Mouse (Mus musculus): ENCODE data around the gene Mbnl2. TPM values are rescaled to one million over a fixed set of nuclear protein-coding genes. Genes with fewer than 3 reads are reported as not detected.

The Mbnl2 gene
- total and polyA plus RNA-seq, 3 experiments = 5.6 to 8.6 TPM; not detected in 1

DNA sequence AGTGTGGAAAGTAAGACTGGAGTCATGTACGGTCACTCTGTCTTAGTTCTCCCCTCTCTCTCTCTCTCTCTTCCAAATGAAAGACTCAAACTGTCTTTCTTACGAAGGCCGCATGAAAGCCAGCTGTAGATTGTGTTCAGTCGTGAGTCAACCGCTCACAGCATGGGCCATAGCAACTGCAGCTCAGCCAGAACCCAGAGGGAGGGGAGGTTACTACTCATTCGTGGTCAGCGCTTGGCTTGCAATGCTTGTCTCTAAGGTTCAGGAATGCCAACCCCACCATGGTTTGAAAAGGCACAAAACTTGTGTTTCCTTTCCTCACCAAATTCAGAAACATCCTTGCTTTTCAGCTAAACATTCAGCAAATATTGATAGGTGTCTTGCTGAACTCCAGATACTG is 178.8 kb downstream of the Mbnl2 start:
- H3K27ac ChIP-seq (ENCODE audit: control insufficient read depth, low read depth, low read length) = no peak overlapping the region
- DNase-seq (ENCODE audit: low read depth, low spot score) = no peak
- H3K4me3 ChIP-seq (ENCODE audit: control insufficient read depth in 1 of 2, insufficient read depth in 1 of 2, low read depth in 2 of 2, low read length in 2 of 2) = no peak overlapping the region
- no peak overlapping the region for H3K9ac ChIP-seq (ENCODE audit: control insufficient read depth, low read depth, low read length, poor library complexity, severe bottlenecking)
- H3K36me3 ChIP-seq (ENCODE audit: control insufficient read depth in 1 of 2, insufficient read depth in 2 of 2, low read length in 2 of 2) = no peaks in the 10 kb centered on the region
- TF ChIP-seq USF2 (IDR thresholded peaks at IDR 0.05; ENCODE audit: borderline replicate concordance in 1 of 2, insufficient read depth in 1 of 2, low read depth in 1 of 2, low read length in 2 of 2) (no peak), JUND (IDR thresholded peaks at IDR 0.05; ENCODE audit: low read depth, low read length) (no peak), GABPA (IDR thresholded peaks at IDR 0.05; ENCODE audit: low read depth, low read length) (no peak), GATA1 (IDR thresholded peaks at IDR 0.05; ENCODE audit: low read depth, low read length) (no peak), MAX (IDR thresholded peaks at IDR 0.05; ENCODE audit: low read length) (no peak)
- no peaks in the 10 kb centered on the region for H3K4me1 ChIP-seq (ENCODE audit: control insufficient read depth in 1 of 2, insufficient read depth in 2 of 2, low read length in 2 of 2)
- no peaks in the 10 kb centered on the region for H3K27me3 ChIP-seq (ENCODE audit: control insufficient read depth in 1 of 2, insufficient read depth in 2 of 2, low read length in 2 of 2)
- H3K79me2 ChIP-seq (ENCODE audit: control insufficient read depth, insufficient read depth, low read length, poor library complexity) = no peaks in the 10 kb centered on the region
- H3K9me3 ChIP-seq (replicated peaks; ENCODE audit: insufficient read depth, low read length) = no peaks in the 10 kb centered on the region

DNA sequence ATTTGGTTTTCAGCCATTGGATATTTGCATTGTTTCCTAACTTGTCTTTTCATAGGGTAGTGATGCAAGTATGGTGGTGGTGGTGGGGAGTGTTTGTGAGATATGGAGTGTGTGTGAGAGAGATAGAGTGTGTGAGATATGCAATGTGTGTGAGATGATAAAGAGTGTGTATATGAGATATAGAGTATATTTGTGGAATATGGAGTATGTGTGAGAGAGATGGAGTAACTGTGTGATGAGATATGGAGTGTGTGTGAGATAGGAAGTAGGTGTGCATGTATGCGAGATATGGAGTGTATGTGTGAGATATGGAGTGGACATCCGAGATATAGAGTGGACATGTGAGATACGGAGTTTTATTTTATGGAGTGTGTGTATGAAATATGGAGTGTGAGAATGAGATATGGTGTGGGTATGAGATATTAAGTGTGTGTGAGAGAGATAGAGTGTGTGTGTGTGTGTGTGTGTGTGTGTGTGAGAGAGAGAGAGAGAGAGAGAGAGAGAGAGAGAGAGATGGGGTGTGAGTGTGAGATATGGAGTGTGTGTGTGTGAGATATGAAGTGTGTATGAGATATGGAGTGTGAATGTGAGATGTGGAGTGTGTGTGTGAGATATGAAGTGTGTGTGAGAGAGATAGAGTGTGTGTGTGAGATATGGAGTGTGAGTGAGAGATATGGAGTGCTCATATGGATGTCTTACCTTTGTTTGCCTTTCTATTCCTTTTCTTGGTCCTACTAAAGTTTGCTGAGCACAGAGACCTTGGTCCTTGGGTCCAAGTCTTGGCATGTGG is 188.7 kb downstream of the Mbnl2 start:
- no peak for DNase-seq (ENCODE audit: low read depth, low spot score)
- H3K79me2 ChIP-seq (ENCODE audit: control insufficient read depth, insufficient read depth, low read length, poor library complexity) = no peaks in the 10 kb centered on the region
- H3K27ac ChIP-seq (ENCODE audit: control insufficient read depth, low read depth, low read length) = no peak overlapping the region
- H3K9me3 ChIP-seq (replicated peaks; ENCODE audit: insufficient read depth, low read length) = no peaks in the 10 kb centered on the region; the same call in 1 of the 2 replicates
- TF ChIP-seq SIN3A (IDR thresholded peaks at IDR 0.05; ENCODE audit: low read length) = no peak
- no peak for TF ChIP-seq TCF12 (IDR thresholded peaks at IDR 0.05; ENCODE audit: low read depth, low read length)
- no peak overlapping the region for H3K4me3 ChIP-seq (ENCODE audit: control insufficient read depth in 1 of 2, insufficient read depth in 1 of 2, low read depth in 2 of 2, low read length in 2 of 2)
- H3K27me3 ChIP-seq (ENCODE audit: control insufficient read depth in 1 of 2, insufficient read depth in 2 of 2, low read length in 2 of 2) = no peaks in the 10 kb centered on the region
- no peaks in the 10 kb centered on the region for H3K36me3 ChIP-seq (ENCODE audit: control insufficient read depth in 1 of 2, insufficient read depth in 2 of 2, low read length in 2 of 2)
- H3K9ac ChIP-seq (ENCODE audit: control insufficient read depth, low read depth, low read length, poor library complexity, severe bottlenecking) = no peak overlapping the region
- H3K4me1 ChIP-seq (ENCODE audit: control insufficient read depth in 1 of 2, insufficient read depth in 2 of 2, low read length in 2 of 2) = no peaks in the 10 kb centered on the region

DNA sequence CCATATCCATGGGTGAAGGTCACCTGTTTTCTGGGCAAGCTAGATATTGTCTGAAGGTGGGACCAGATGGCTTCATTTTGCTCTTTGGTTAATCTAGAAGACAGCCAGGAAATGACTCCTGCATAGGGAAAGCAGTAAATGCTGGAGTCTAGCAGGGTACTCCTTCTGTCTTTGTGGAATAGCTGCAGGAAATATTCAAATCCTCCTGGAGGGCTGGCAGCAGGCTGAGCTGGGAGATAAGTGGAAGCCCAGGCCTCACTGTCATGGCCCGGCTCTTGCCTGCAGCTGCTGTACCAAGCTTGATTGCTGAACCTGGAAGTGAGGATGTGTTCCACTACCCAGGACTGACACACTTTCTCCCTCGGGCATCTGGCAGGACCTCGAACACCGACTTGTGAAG is 191.3 kb downstream of the Mbnl2 start:
- Histone ChIP-seq H3K36me3 (ENCODE audit: control insufficient read depth in 1 of 2, insufficient read depth in 2 of 2, low read length in 2 of 2) (no peaks in the 10 kb centered on the region), H3K27me3 (ENCODE audit: control insufficient read depth in 1 of 2, insufficient read depth in 2 of 2, low read length in 2 of 2) (no peaks in the 10 kb centered on the region), H3K4me1 (ENCODE audit: control insufficient read depth in 1 of 2, insufficient read depth in 2 of 2, low read length in 2 of 2) (no peaks in the 10 kb centered on the region), H3K9me3 (replicated peaks; ENCODE audit: insufficient read depth, low read length) (no peaks in the 10 kb centered on the region; the same call in 1 of the 2 replicates), H3K9ac (ENCODE audit: control insufficient read depth, low read depth, low read length, poor library complexity, severe bottlenecking) (no peak overlapping the region), H3K79me2 (ENCODE audit: control insufficient read depth, insufficient read depth, low read length, poor library complexity) (no peaks in the 10 kb centered on the region), H3K4me3 (ENCODE audit: control insufficient read depth in 1 of 2, insufficient read depth in 1 of 2, low read depth in 2 of 2, low read length in 2 of 2) (no peak overlapping the region), H3K27ac (ENCODE audit: control insufficient read depth, low read depth, low read length) (no peak overlapping the region)
- TF ChIP-seq ETS1 (IDR thresholded peaks at IDR 0.05; ENCODE audit: low read depth, low read length) = no peak
- TF ChIP-seq ZMIZ1 (IDR thresholded peaks at IDR 0.05; ENCODE audit: low read depth, low read length) = no peak
- no peak for TF ChIP-seq EP300 (IDR thresholded peaks at IDR 0.05; ENCODE audit: low read depth in 1 of 2, low read length in 2 of 2)
- TF ChIP-seq ZNF384 (IDR thresholded peaks at IDR 0.05; ENCODE audit: low read depth, low read length) = no peak
- TF ChIP-seq JUND (IDR thresholded peaks at IDR 0.05; ENCODE audit: low read depth, low read length) = no peak
- TF ChIP-seq MAZ (IDR thresholded peaks at IDR 0.05; ENCODE audit: low read depth, low read length) = no peak
- no peak for TF ChIP-seq NRF1 (IDR thresholded peaks at IDR 0.05; ENCODE audit: insufficient read depth, low read depth, low read length, poor library complexity, severe bottlenecking)
- no peak for TF ChIP-seq ZKSCAN1 (IDR thresholded peaks at IDR 0.05; ENCODE audit: low read depth, low read length)
- no peak for TF ChIP-seq CHD1 (IDR thresholded peaks at IDR 0.05; ENCODE audit: low read depth, low read length)
- TF ChIP-seq SIN3A (IDR thresholded peaks at IDR 0.05; ENCODE audit: low read length) = no peak
- no peak for TF ChIP-seq GABPA (IDR thresholded peaks at IDR 0.05; ENCODE audit: low read depth, low read length)
- TF ChIP-seq POLR2AphosphoS2 (IDR thresholded peaks at IDR 0.05; ENCODE audit: low read length) = no peak
- TF ChIP-seq NELFE (IDR thresholded peaks at IDR 0.05; ENCODE audit: low read depth, low read length) = no peak
- TF ChIP-seq ZC3H11A (IDR thresholded peaks at IDR 0.05; ENCODE audit: low read depth, low read length) = no peak
- no peak for TF ChIP-seq MYB (IDR thresholded peaks at IDR 0.05; ENCODE audit: low read depth, low read length)
- DNase-seq (ENCODE audit: low read depth, low spot score) = no peak

Measured in MEL (cell line).